Mouse (Mus musculus) lung, embryonic 14.5 days (tissue): ENCODE measurements around the gene Actn4. TPM values are rescaled to one million over a fixed set of nuclear protein-coding genes. Genes with fewer than 3 reads are reported as not detected.

Source experiments
- ATAC-seq: fragments of 200-750 bp; cut with Nextera tagmentation; 2 replicates; pipeline ENCODE4 v1.8.0; 2017; ENCODE audit warnings: mild to moderate bottlenecking, moderate TSS enrichment, moderate library complexity; ENCODE audit not compliant: insufficient read depth
- DNase-seq: peaks from one replicate; pipeline ENCODE4 v3.0.0-alpha.2; 2015
- H3K27ac ChIP-seq: fragments of 300-500 bp; sonication (generic); 2 replicates; pipeline ENCODE4 v1.5.1; 2014; ENCODE audit warnings: low read depth, mild to moderate bottlenecking, moderate library complexity
- H3K27me3 ChIP-seq: fragments of 300-500 bp; sonication (generic); 2 replicates; pipeline ENCODE4 v1.6.1; 2014; ENCODE audit warnings: low read length, control low read depth; ENCODE audit not compliant: insufficient read depth
- H3K36me3 ChIP-seq: fragments of 300-500 bp; sonication (generic); 2 replicates; pipeline ENCODE4 v1.6.1; 2014; ENCODE audit warnings: control low read depth; ENCODE audit not compliant: insufficient read depth
- H3K4me1 ChIP-seq: fragments of 300-500 bp; sonication (generic); 2 replicates; pipeline ENCODE4 v1.6.1; 2014; ENCODE audit warnings: antibody characterized with exemption, control low read depth; ENCODE audit not compliant: insufficient read depth
- H3K4me2 ChIP-seq: fragments of 300-500 bp; sonication (generic); 2 replicates; pipeline ENCODE4 v1.6.1; 2014; ENCODE audit warnings: mild to moderate bottlenecking
- H3K4me3 ChIP-seq: fragments of 300-500 bp; sonication (generic); 2 replicates; pipeline ENCODE4 v1.5.1; 2014; ENCODE audit warnings: low read depth, low read length
- H3K9ac ChIP-seq: fragments of 300-500 bp; sonication (generic); 2 replicates; pipeline ENCODE4 v1.6.1; 2014
- H3K9me3 ChIP-seq: fragments of 300-500 bp; sonication (generic); 2 replicates; pipeline ENCODE4 v1.6.1; 2016; ENCODE audit warnings: low read depth, low read length, control low read depth
- CTCF ChIP-seq: IDR thresholded peaks from 2 replicates; pipeline ENCODE4 v1.5.1; 2016; ENCODE audit warnings: antibody characterized with exemption, low read depth
- WGBS: fragments of 180-500 bp; shearing (Covaris S2); extraction: QIAGEN DNeasy Blood & Tissue Kit; methylation state at CpG from one replicate; pipeline ENCODE4 v1.1.7; 2014; 5-methylcytosine and 5-hydroxymethylcytosine counted together
- polyA plus RNA-seq: library from polyadenylated mRNA; unstranded; fragments of >200 nt; fragmentation: Nextera tagmentation; extraction: Ambion mirVana; gene quantifications from 2 replicates; pipeline ENCODE4 v1.2.1, GENCODE M21; 2014

The Actn4 gene
- polyA plus RNA-seq, 1 experiment from 2014 or later, result 270 TPM

DNA sequence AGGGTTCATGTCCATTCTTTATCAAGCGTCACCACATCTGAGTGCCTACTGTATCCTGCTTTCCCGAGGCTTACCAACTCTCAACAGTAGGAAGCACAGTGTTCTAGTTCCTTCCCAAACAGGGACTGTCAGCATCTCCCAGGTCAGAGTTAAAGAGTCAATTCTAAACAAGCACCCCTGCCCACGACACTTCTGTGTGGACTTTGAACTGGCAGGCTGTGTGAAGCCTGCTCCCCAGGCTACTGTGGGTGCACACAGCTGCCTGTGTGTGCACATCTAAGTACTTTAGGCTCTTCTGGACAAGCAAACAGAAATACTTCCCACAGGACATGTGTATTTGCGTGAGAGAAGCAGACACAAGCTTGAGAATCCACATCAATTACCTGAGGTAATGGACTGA lies 20.6 kb downstream of the Actn4 start:
- Histone ChIP-seq H3K9me3 (no peaks in the 10 kb centered on the region), H3K4me3 (no peak overlapping the region), H3K4me2 (no peak overlapping the region), H3K36me3 (peaks cover 15% of the 10 kb centered on the region; the same call in 1 of the 2 replicates), H3K4me1 (peaks cover 42% of the 10 kb centered on the region), H3K9ac (no peak overlapping the region), H3K27ac (peak overlapping the region; percentile 75), H3K27me3 (no peaks in the 10 kb centered on the region)
- DNase-seq, result no peak
- 43% methylated on average over 4 of the region's 4 CpGs for WGBS
- no peak for TF ChIP-seq CTCF
- no peak for ATAC-seq

DNA sequence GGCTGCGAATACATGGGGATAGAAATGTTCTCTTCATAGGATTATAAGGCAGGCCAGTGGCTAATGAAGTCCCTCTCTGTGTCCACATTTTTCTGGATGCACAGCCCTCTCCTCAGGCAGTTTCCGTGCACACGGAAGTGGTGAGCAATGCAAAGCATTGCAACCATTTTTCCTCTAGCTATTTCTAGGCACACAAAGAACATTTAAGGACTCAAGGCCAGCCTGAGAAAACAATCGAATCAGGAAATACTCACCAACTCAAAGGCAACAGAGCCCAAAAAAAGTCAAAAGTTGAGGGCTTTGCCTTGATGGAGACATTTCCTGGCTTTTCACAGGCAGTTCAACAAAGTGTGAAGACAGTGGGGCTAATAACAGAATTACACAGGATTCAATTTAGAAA lies 21.0 kb downstream of the Actn4 start:
- H3K36me3 ChIP-seq, result peaks cover 15% of the 10 kb centered on the region; the same call in 1 of the 2 replicates
- peaks cover 41% of the 10 kb centered on the region for H3K4me1 ChIP-seq
- 0 out of 2 replicates have a peak overlapping the region, but pooled peaks have one; percentile 5 for H3K4me2 ChIP-seq
- ATAC-seq (no peak), DNase-seq (peak; percentile 53)
- peak overlapping the region; percentile 75 for H3K27ac ChIP-seq
- 54% methylated on average over 4 of the region's 4 CpGs for WGBS
- H3K9ac ChIP-seq, result no peak overlapping the region
- H3K4me3 ChIP-seq, result no peak overlapping the region
- no peaks in the 10 kb centered on the region for H3K27me3 ChIP-seq
- no peak for TF ChIP-seq CTCF
- no peaks in the 10 kb centered on the region for H3K9me3 ChIP-seq

- H3K4me1 ChIP-seq, result peaks cover 26% of the 10 kb centered on the region
Observed at GRCm38 (mm10) chr7:28939418-28940183, 22.5 kb downstream of the Actn4 start.

DNA sequence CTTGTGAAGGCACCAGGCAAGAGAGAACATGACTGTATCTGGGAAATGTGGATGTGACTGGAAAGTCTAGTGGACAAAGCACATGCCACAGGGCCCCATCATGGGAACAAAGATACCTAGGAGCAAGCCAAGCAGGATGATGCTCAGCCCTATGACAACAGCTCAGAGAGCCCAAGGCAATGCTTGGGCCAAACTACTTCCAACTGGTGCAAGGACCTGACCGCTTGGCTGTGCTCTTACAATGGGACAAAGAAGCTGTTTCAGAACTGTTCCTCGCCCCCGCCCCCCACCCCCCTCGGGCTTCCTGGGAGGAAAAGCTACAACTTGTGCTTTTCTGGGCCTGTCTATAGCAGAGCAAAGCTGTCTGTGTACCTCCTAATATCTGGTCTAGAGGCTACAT lies 23.5 kb downstream of the Actn4 start:
- WGBS, result 83% methylated on average over 4 of the region's 4 CpGs
- peaks cover 21% of the 10 kb centered on the region; the same call in 1 of the 2 replicates for H3K36me3 ChIP-seq
- peaks cover 23% of the 10 kb centered on the region for H3K4me1 ChIP-seq
- H3K27me3 ChIP-seq, result no peaks in the 10 kb centered on the region
- H3K27ac ChIP-seq, result peak overlapping the region; percentile 31; the same call in 1 of the 2 replicates
- no peak for TF ChIP-seq CTCF
- no peaks in the 10 kb centered on the region for H3K9me3 ChIP-seq
- H3K9ac ChIP-seq, result no peak overlapping the region
- H3K4me3 ChIP-seq, result no peak overlapping the region
- DNase-seq (no peak), ATAC-seq (no peak)
- no peak overlapping the region for H3K4me2 ChIP-seq

More at GRCm38 (mm10) chr7:28939418-28940183, 22.5 kb downstream of the Actn4 start:
- TF ChIP-seq CTCF, result no peak
- Histone ChIP-seq H3K9me3 (no peaks in the 10 kb centered on the region), H3K4me3 (no peak overlapping the region), H3K27ac (peak overlapping the region; percentile 31; the same call in 1 of the 2 replicates), H3K27me3 (no peaks in the 10 kb centered on the region), H3K4me2 (no peak overlapping the region), H3K9ac (no peak overlapping the region), H3K36me3 (peaks cover 15% of the 10 kb centered on the region; the same call in 1 of the 2 replicates)
- no peak for ATAC-seq
- WGBS, result 70% methylated on average over 7 of the region's 7 CpGs
- no peak for DNase-seq

GRCm38 (mm10) chr7:28936787-28937186 lies 25.4 kb downstream of the Actn4 start:
- no peak for DNase-seq
- Histone ChIP-seq H3K27ac (peak overlapping the region; percentile 27; the same call in 1 of the 2 replicates), H3K36me3 (0 out of 2 replicates have a peak, but pooled peaks cover 11% of the 10 kb centered on the region), H3K4me2 (no peak overlapping the region), H3K9ac (no peak overlapping the region), H3K9me3 (no peaks in the 10 kb centered on the region), H3K4me1 (peaks cover 21% of the 10 kb centered on the region), H3K4me3 (no peak overlapping the region), H3K27me3 (no peaks in the 10 kb centered on the region)
- TF ChIP-seq CTCF, result no peak
- ATAC-seq, result no peak
- WGBS, result 49% methylated on average over 4 of the region's 4 CpGs

- H3K36me3 ChIP-seq, result 0 out of 2 replicates have a peak, but pooled peaks cover 9% of the 10 kb centered on the region
- H3K4me2 ChIP-seq, result no peak overlapping the region
- no peak for ATAC-seq
- no peaks in the 10 kb centered on the region for H3K27me3 ChIP-seq
- no peak overlapping the region for H3K4me3 ChIP-seq
- no peaks in the 10 kb centered on the region for H3K9me3 ChIP-seq
- no peak for DNase-seq
- H3K27ac ChIP-seq, result no peak overlapping the region
- no peak overlapping the region for H3K9ac ChIP-seq
- peaks cover 22% of the 10 kb centered on the region for H3K4me1 ChIP-seq
- WGBS, result 91% methylated on average over 2 of the region's 2 CpGs
- TF ChIP-seq CTCF, result no peak
Observed at GRCm38 (mm10) chr7:28933825-28934224, 28.3 kb downstream of the Actn4 start.

GRCm38 (mm10) chr7:28932421-28933041 lies 29.6 kb downstream of the Actn4 start:
- Histone ChIP-seq H3K27ac (peak overlapping the region; percentile 21; the same call in 1 of the 2 replicates), H3K4me3 (no peak overlapping the region), H3K9ac (no peak overlapping the region), H3K4me2 (no peak overlapping the region), H3K9me3 (no peaks in the 10 kb centered on the region), H3K27me3 (no peaks in the 10 kb centered on the region), H3K4me1 (peaks cover 22% of the 10 kb centered on the region), H3K36me3 (0 out of 2 replicates have a peak, but pooled peaks cover 9% of the 10 kb centered on the region)
- DNase-seq, result peak; percentile 63
- 68% methylated on average over 6 of the region's 6 CpGs for WGBS
- no peak for ATAC-seq
- TF ChIP-seq CTCF, result no peak
